Mouse (Mus musculus) stomach, embryonic 14.5 days (tissue): ENCODE data around the gene Nrcam. TPM values are rescaled to one million over a fixed set of nuclear protein-coding genes. Genes with fewer than 3 reads are reported as not detected.

Source experiments
- ATAC-seq: fragments of 200-750 bp; cut with Nextera tagmentation; 2 replicates; pipeline ENCODE4 v1.8.0; 2017; ENCODE audit warnings: low read depth, moderate TSS enrichment; ENCODE audit not compliant: insufficient number of reproducible peaks, insufficient read depth, low FRiP score
- H3K27ac ChIP-seq: fragments of 300-500 bp; sonication (generic); 2 replicates; pipeline ENCODE4 v1.5.1; 2014; ENCODE audit warnings: mild to moderate bottlenecking, low read length, moderate library complexity, mixed read lengths
- H3K27me3 ChIP-seq: fragments of 300-500 bp; sonication (generic); 2 replicates; pipeline ENCODE4 v1.6.1; 2014; ENCODE audit warnings: low read length, control low read depth, mixed read lengths; ENCODE audit not compliant: control insufficient read depth, insufficient read depth
- H3K36me3 ChIP-seq: fragments of 300-500 bp; sonication (generic); 2 replicates; pipeline ENCODE4 v1.6.1; 2014; ENCODE audit warnings: mild to moderate bottlenecking, control low read depth, low read length, moderate library complexity, mixed read lengths; ENCODE audit not compliant: control insufficient read depth, insufficient read depth
- H3K4me1 ChIP-seq: fragments of 300-500 bp; sonication (generic); 2 replicates; pipeline ENCODE4 v1.6.1; 2014; ENCODE audit warnings: low read length, control low read depth, mixed read lengths; ENCODE audit not compliant: control insufficient read depth, insufficient read depth
- H3K4me2 ChIP-seq: fragments of 300-500 bp; sonication (generic); replicated peaks from 2 replicates; pipeline ENCODE4 v1.6.1; 2014; ENCODE audit warnings: low read depth, low read length, control low read depth
- H3K4me3 ChIP-seq: fragments of 300-500 bp; sonication (generic); 2 replicates; pipeline ENCODE4 v1.5.1; 2014; ENCODE audit warnings: low read depth, low read length, control low read depth
- H3K9ac ChIP-seq: fragments of 300-500 bp; sonication (generic); replicated peaks from 2 replicates; pipeline ENCODE4 v1.6.1; 2014; ENCODE audit warnings: low read depth, mild to moderate bottlenecking, control low read depth, low read length, moderate library complexity, mixed read lengths
- H3K9me3 ChIP-seq: fragments of 300-500 bp; sonication (generic); 2 replicates; pipeline ENCODE4 v1.6.1; 2016; ENCODE audit warnings: low read depth, low read length, control low read depth; ENCODE audit not compliant: control insufficient read depth
- WGBS: fragments of 180-500 bp; shearing (Covaris S2); extraction: QIAGEN DNeasy Blood & Tissue Kit; methylation state at CpG from one replicate; pipeline ENCODE4 v1.1.7; 2014; 5-methylcytosine and 5-hydroxymethylcytosine counted together
- polyA plus RNA-seq: library from polyadenylated mRNA; unstranded; fragments of >200 nt; fragmentation: Nextera tagmentation; extraction: Ambion mirVana; gene quantifications from 2 replicates; pipeline ENCODE4 v1.2.1, GENCODE M21; 2014

Gene Nrcam
- polyA plus RNA-seq, 1 experiment from 2014 or later = 10.1 TPM

- Histone ChIP-seq H3K4me3 (no peak overlapping the region), H3K9me3 (no peaks in the 10 kb centered on the region), H3K36me3 (no peaks in the 10 kb centered on the region), H3K27me3 (no peaks in the 10 kb centered on the region), H3K9ac (no peak overlapping the region), H3K4me2 (no peak overlapping the region), H3K27ac (no peak overlapping the region), H3K4me1 (no peaks in the 10 kb centered on the region)
- WGBS = 86% methylated on average over 1 of the region's 1 CpGs
- ATAC-seq = no peak
These were observed 74.6 kb downstream of the Nrcam start for GRCm38 (mm10) chr12:44403270-44403669.

GRCm38 (mm10) chr12:44403731-44404424 is 75.2 kb downstream of the Nrcam start:
- Histone ChIP-seq H3K27ac (no peak overlapping the region), H3K27me3 (no peaks in the 10 kb centered on the region), H3K36me3 (no peaks in the 10 kb centered on the region), H3K9ac (no peak overlapping the region), H3K4me2 (no peak overlapping the region), H3K9me3 (no peaks in the 10 kb centered on the region), H3K4me3 (no peak overlapping the region), H3K4me1 (no peaks in the 10 kb centered on the region)
- 34% methylated on average over 3 of the region's 3 CpGs for WGBS
- ATAC-seq = no peak

DNA sequence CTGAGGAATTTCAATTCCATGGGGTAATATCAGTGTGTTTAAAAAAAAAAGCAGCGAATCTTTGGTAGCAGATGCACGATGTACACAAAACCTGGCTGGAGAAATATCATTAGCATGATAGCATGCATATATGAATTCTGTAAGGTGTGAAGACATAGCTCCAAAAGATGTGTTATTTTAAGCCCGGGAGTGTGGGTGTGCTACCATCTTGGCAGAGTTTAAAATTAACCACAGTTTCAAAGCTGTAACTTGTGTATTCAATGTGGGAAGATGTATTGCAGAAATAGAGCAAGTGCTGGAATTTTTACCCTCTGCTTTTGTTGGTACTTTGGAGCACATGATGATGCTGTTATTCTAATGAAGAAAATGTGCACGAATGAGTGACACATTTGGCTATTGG is 81.1 kb downstream of the Nrcam start:
- H3K36me3 ChIP-seq = no peaks in the 10 kb centered on the region
- H3K9me3 ChIP-seq = no peaks in the 10 kb centered on the region
- H3K4me1 ChIP-seq = no peaks in the 10 kb centered on the region
- H3K27me3 ChIP-seq = no peaks in the 10 kb centered on the region
- H3K9ac ChIP-seq = no peak overlapping the region
- WGBS = 89% methylated on average over 4 of the region's 4 CpGs
- no peak overlapping the region for H3K4me2 ChIP-seq
- no peak overlapping the region for H3K4me3 ChIP-seq
- no peak overlapping the region for H3K27ac ChIP-seq
- no peak for ATAC-seq

DNA sequence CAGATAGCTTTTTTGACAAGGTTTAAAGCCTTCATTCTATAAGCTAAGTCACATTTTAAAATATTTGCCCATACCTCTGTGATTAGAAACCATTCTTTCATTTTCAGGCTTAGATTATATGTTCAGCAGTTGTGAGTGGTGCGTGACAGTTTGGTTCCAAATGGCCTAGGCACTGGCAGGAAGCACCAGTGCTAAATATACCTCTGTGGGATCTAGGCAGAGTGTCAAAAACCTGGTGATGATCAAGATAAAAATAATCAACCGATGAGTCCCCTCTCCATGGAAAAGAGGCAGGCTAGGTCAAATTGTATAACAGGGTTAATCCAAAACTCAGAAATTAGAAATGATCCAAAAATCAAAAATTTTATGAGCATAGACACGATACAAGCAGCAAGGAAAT is 82.3 kb downstream of the Nrcam start:
- no peak overlapping the region for H3K4me3 ChIP-seq
- H3K9me3 ChIP-seq = no peaks in the 10 kb centered on the region
- no peaks in the 10 kb centered on the region for H3K4me1 ChIP-seq
- H3K36me3 ChIP-seq = no peaks in the 10 kb centered on the region
- no peak for ATAC-seq
- no peak overlapping the region for H3K27ac ChIP-seq
- H3K27me3 ChIP-seq = no peaks in the 10 kb centered on the region
- no peak overlapping the region for H3K4me2 ChIP-seq
- 73% methylated on average over 3 of the region's 3 CpGs for WGBS
- H3K9ac ChIP-seq = no peak overlapping the region

DNA sequence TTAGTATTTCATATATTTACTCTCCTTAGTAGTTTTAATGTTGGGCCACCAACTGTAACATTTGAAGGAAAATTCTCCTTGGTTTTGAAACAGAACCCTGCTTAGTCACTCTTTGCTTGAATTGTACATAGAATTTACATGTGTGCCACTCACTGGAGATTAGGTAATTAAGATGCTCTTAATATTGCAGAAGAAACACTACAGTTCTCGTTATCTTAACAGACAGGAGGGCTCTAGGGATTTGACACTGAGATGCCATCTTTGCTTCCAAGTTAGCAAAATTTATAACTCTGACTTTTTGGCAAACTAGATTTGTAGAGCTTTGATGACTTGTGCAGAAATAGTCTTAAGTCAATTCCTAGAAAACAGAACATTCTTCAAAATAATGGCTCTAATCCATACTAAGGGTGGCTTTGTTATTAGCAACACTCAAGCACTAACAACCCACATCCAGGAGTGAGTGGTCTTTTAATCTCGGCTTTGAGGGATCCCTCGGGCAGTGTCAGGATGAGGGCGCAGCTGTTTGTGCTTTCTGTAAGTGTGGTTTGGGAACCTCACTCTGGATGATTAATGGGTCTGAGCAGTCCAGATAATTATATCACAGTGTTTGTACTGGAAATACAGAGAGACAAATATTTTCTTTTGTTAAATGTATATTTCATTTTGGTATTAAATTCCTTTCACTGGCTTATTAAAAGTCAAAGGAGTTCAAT is 93.6 kb downstream of the Nrcam start:
- no peak overlapping the region for H3K9ac ChIP-seq
- no peaks in the 10 kb centered on the region for H3K9me3 ChIP-seq
- WGBS = 33% methylated on average over 4 of the region's 4 CpGs
- H3K27me3 ChIP-seq = no peaks in the 10 kb centered on the region
- no peak overlapping the region for H3K4me2 ChIP-seq
- H3K4me1 ChIP-seq = no peaks in the 10 kb centered on the region
- no peak overlapping the region for H3K4me3 ChIP-seq
- H3K36me3 ChIP-seq = no peaks in the 10 kb centered on the region
- ATAC-seq = no peak
- no peak overlapping the region for H3K27ac ChIP-seq

- Histone ChIP-seq H3K9ac (no peak overlapping the region), H3K4me1 (no peaks in the 10 kb centered on the region), H3K36me3 (no peaks in the 10 kb centered on the region), H3K27me3 (no peaks in the 10 kb centered on the region), H3K27ac (no peak overlapping the region), H3K4me2 (no peak overlapping the region), H3K4me3 (no peak overlapping the region), H3K9me3 (no peaks in the 10 kb centered on the region)
- 83% methylated on average over 4 of the region's 4 CpGs for WGBS
- no peak for ATAC-seq
These were observed 94.2 kb downstream of the Nrcam start for GRCm38 (mm10) chr12:44422867-44423255.

GRCm38 (mm10) chr12:44424011-44424410 is 95.3 kb downstream of the Nrcam start:
- Histone ChIP-seq H3K4me1 (no peaks in the 10 kb centered on the region), H3K4me2 (no peak overlapping the region), H3K36me3 (no peaks in the 10 kb centered on the region), H3K4me3 (no peak overlapping the region), H3K9ac (no peak overlapping the region), H3K9me3 (no peaks in the 10 kb centered on the region), H3K27ac (no peak overlapping the region), H3K27me3 (no peaks in the 10 kb centered on the region)
- WGBS = 89% methylated on average over 3 of the region's 3 CpGs
- ATAC-seq = no peak

GRCm38 (mm10) chr12:44425040-44425439 is 96.4 kb downstream of the Nrcam start:
- H3K9ac ChIP-seq = no peak overlapping the region
- H3K4me2 ChIP-seq = no peak overlapping the region
- no peaks in the 10 kb centered on the region for H3K27me3 ChIP-seq
- H3K27ac ChIP-seq = no peak overlapping the region
- 5% methylated on average over 6 of the region's 6 CpGs for WGBS
- H3K4me3 ChIP-seq = no peak overlapping the region
- H3K4me1 ChIP-seq = no peaks in the 10 kb centered on the region
- ATAC-seq = no peak
- H3K36me3 ChIP-seq = no peaks in the 10 kb centered on the region
- H3K9me3 ChIP-seq = no peaks in the 10 kb centered on the region
